Mouse (Mus musculus) brain, embryonic 18.5 days (tissue): Measurements from ENCODE around the gene Cilp.
"Not testable (repeated sequence)": the region's sequence is repeated elsewhere in the genome, so short reads cannot be mapped to it uniquely, and the experiment has no call there.

ENCODE experiments used
- DNase-seq: peaks from one replicate; pipeline ENCODE4 v3.0.0-alpha.2; 2012; ENCODE audit warnings: low read depth, low spot score

Gene Cilp

DNA sequence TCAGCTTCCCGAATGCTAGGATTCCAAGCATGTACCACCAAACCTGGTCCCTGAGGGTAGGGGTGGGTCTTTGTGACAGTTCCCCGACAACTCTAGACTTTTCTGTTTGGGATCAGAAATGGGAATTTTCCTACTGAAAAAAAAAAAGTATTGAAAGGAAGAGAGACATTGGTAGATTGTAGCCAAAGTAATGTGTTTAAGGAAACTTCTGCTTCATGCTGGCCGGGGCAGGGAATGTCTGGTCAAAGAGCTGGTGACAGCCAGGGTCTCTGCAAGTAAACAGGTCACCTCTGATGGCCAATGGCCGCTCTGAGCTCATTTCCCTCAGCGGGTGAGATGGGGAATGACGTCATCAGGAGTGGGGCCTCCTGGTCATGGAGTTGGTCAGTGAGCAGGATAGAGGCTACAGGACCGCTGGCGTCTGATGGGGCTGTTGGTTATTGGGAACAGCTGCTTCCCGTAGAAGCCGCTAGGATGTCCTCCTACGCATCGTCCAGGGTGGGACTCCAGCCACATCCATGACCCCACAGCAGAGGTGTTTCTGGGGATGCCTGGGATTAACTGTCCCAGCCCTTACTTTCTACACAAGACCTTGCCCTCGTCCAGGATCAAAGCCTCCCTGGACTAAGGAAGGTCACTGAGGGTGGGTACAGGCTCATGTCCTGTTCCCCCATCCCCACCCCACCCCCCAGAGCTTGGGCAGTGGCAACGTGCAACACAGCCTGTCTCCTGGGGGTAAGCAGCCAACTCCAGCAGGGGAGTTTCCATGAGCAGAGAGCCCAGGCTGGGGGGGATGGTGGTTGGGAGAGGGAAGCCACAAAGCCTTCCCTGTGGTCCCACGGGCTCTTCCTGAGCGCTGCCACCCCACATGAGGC lies 17.2 kb upstream of the Cilp start:
- DNase-seq: no peak

GRCm38 (mm10) chr9:65248377-65248690 lies 16.6 kb upstream of the Cilp start:
- DNase-seq: no peak

GRCm38 (mm10) chr9:65252026-65252425 lies 13.0 kb upstream of the Cilp start:
- DNase-seq: no peak

GRCm38 (mm10) chr9:65255906-65256600 lies 8.9 kb upstream of the Cilp start:
- DNase-seq: no peak

DNA sequence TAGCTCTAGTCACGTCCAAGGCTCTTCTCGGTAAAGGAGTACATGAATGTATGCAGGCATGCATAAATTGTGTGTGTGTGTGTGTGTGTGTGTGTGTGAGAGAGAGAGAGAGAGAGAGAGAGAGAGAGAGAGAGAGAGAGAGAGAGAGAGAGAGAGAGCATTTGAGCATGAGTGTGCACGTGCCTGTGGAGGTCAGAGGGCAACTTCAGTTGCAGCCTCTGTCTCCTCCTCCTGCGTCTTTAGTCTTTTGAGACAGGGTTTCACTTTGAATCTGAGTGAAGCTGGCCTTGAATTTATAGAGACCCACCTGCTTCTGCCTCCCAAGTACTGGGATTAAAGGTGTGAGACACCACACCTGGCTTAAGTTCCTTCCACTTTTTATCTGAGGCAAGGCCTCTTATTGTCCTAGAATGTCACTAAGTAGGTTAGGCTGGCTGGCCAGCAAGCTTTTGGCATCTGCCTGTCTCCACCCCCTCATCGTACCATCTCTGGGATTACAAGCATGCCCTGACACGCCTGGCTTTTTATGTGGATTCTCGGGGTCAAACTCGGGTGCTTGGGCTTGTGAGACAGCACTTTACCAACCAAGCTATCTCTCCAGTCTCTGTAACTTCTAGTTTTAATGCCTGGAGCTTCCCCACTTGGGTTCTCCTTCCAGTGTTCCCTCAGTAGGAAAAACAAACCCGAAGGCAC lies 7.6 kb upstream of the Cilp start:
- no peak for DNase-seq

GRCm38 (mm10) chr9:65259366-65259765 lies 5.6 kb upstream of the Cilp start:
- DNase-seq: no peak

DNA sequence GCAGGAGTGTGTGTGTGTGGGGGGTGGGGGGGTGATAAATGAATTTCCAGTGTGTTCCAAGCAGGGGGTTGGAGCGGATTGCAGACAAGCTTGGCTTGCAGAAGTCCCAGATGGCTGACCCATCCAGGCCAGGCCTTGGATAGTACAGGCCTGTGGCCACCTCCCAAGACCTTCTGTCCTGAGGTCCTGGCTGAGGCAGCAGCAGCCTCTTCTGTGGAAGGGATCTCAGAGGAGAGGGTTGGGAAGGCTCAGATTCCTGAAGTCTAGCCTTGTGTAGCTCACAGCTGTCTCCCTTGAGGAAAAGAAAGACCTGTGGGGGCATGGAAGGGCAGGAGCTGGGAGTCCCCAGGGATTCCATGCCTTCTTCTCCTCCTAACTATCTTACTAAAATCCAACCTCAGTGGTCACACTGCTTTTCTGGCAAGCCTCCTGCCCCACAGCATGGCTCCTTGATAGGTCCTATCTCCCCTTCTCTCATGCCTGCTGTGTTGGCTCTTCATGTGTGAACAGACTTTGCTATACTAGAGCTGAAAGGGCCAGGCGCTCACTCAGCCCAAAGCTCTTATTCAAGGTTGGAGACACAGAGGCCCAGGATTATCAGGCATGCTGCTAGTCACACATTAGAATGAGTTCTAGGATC lies 3.3 kb upstream of the Cilp start:
- no peak for DNase-seq

DNA sequence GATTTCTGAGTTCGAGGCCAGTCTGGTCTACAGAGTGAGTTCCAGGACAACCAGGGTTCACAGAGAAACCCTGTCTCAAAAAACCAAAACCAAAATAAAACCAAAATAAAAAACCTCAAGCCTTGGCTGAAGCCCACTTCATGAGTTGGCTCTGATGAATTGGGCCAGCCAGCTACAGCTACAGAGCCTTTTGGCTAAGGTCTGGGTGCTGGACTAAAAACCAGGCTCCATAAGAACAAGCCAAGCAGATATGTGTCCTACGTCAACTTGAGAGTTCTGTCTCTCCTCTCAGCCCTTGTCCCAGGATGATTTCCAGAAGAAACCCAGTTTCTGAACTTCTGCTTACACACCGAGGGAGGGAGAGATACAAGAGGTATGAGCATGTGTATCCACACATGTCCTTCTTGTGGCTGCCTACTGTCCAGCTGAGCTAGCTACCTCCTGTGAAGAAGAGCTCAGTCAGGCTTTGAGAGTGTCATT lies 2.3 kb upstream of the Cilp start:
- DNase-seq: no peak

DNA sequence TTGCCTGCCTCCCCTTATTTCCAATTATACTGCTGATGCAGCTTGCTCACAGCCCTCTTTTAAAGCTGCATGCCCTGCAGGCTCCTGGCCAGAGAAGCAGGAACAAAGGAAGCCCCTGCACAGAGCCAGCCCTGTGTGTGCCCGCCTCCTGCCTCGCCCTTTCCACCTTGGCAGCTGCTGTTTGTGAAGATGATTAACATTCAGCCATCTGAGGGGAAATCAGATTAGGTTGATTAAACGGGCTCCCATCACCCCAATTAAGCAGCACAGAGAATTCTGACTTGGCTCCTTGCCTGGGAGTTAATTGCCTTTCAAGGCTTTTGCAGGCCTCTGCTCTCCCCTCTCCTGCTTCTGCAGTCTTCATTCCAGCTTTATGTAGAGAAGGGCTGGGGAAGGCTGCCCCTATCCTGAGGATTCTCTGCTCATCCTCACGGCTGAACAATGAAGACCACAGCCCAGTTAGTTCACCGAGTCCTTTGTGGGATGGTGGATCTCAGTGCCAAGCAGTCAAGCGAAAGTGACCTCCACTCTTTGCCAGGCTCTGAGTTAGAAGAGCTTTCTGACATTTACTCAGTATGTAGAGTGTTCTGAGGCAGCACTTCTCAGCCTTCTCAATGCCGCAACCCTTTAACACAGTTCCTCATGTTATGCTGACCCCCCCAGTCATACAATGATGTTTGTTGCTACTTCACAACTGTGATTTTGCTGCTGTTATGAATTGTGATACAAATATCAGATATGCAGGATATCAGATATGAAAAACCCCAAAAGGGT lies 2.9 kb downstream of the Cilp start:
- DNase-seq: peak; percentile 79

DNA sequence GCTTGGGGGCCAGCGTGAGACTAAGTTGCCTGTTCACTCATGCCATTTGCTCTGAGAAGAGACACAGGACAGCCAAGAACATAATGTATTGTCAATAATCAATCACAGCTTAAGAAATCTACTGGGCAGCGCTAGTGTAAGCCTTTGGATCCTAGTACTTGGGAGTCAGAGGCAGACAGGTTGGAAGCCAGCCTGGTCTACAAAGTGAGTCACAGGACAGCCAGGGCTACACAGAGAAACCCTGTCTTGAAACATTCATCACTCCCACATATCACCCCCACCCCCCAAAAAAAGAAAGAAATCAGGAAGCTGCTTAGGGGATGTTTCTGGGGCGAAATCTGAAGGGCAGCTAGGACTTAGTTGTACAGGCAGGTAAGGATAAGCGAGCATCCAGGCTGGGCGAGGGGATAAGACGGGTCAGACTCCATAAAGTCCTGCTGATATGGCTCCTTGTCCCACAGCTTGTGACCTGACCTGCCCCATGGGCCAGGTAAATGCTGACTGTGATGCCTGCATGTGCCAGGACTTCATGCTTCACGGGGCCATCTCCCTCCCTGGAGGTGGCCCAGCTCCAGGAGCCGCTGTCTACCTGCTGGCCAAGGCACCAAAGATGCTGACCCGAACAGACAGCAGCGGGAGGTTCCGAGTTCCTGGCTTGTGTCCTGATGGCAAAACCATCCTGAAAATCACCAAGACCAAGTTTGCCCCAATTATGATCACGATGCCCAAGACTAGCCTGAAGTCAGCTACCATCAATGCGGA lies 8.2 kb downstream of the Cilp start:
- no peak for DNase-seq

DNA sequence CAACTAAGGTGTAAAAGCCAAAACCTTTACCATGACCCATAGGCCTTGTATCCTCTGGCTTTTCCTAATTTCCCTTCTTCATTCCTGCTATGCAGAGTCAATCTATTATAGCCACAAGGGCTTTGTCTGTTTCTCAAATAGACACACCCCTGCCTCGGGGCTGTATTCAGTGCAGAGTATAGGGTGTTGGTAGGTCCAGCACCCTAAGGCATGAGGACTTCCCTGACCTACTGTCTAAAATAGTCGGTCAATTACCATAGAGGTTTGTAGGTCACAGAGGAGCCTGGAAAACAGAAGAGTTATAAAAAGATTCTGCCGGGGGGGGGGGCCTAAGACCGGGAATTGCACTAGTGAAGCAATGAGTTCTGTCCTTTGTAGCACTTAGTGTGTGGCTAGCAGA lies 8.9 kb downstream of the Cilp start:
- no peak for DNase-seq

GRCm38 (mm10) chr9:65274851-65275250 lies 9.9 kb downstream of the Cilp start:
- not testable (repeated sequence) for DNase-seq

- DNase-seq: no peak
Observed at GRCm38 (mm10) chr9:65275810-65276530, 11.0 kb downstream of the Cilp start.

DNA sequence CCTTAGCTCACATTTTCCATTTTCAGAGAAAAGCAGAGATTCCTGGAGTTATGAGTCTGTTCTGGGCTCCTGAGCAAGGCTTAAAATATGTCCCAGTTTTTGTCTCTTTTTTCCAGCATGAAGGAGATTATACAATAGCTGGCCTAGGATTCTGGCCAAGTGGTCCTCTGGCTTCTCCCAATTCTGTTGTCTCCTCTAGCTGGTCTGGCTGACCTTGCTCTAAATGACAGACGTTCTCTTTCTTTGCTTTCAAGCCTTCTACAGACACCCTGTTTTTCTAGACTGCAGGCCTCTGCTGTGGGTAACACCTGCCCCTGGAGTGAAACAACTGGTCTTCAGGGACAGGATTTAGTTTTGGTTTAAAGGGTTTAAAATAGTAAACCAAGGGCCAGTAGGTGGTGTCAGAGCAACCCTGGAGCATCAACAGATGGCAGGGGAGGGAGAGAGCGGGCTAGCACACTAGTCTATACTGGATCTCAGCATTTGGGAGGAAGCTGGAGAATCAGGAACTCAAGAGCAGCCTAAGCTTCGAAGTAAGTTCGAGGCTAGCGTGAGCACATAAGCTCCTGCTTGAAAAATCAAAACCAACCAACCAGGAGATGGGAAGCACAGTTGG lies 16.7 kb downstream of the Cilp start:
- DNase-seq: no peak

DNA sequence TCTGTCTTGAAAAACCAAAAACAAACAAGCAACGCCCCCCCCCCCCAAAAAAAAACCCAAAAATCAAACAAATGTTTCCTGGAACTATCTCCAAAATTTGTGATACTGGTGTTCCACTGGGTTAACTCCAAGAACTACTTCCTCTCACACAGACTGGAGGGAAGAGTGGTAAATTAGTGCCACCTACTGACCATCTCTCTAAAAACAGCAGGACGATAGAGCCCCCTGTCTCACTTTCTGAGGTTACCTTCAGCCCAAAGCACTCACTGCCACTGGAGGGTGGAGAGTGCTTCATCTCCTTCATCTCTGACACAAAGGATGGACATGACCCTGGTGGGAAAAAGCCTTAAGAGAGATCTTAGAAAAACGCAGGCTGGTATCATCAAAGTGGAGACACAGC lies 18.3 kb downstream of the Cilp start:
- DNase-seq: peak; percentile 40

- DNase-seq: not testable (repeated sequence)
Observed at GRCm38 (mm10) chr9:65288252-65288651, 23.3 kb downstream of the Cilp start.

- no peak for DNase-seq
Observed at GRCm38 (mm10) chr9:65289988-65290387, 25.0 kb downstream of the Cilp start.

- no peak for DNase-seq
Observed at GRCm38 (mm10) chr9:65292421-65292820, 27.4 kb downstream of the Cilp start.

DNA sequence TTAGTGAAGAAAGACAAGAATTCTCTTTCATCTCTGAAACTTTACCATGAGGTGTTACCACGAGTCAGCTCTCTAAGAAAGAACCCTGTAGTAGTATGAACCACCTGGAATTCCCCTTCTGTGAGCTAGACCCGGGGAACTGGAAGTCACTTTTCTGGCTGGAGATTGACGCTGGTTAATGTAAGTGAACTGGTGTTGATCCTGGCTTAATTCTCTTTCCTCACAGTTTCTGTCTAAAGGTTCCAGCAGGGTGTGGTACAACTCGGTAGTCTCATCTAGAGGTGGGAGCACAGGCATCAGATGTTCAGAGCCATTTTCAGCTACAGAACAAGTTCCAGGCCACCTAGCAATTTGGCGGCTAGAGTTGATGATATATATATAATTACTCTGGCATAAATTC lies 28.1 kb downstream of the Cilp start:
- DNase-seq: no peak
